Mouse (Mus musculus) fat pad, adult 2 months (tissue): ENCODE results near the gene Celf5.

Experiments used
- DNase-seq: peaks from one replicate; pipeline ENCODE4 v3.0.0-alpha.2; 2011; ENCODE audit warnings: low read depth, low spot score; ENCODE audit errors: extremely low read depth

Celf5 gene

DNA sequence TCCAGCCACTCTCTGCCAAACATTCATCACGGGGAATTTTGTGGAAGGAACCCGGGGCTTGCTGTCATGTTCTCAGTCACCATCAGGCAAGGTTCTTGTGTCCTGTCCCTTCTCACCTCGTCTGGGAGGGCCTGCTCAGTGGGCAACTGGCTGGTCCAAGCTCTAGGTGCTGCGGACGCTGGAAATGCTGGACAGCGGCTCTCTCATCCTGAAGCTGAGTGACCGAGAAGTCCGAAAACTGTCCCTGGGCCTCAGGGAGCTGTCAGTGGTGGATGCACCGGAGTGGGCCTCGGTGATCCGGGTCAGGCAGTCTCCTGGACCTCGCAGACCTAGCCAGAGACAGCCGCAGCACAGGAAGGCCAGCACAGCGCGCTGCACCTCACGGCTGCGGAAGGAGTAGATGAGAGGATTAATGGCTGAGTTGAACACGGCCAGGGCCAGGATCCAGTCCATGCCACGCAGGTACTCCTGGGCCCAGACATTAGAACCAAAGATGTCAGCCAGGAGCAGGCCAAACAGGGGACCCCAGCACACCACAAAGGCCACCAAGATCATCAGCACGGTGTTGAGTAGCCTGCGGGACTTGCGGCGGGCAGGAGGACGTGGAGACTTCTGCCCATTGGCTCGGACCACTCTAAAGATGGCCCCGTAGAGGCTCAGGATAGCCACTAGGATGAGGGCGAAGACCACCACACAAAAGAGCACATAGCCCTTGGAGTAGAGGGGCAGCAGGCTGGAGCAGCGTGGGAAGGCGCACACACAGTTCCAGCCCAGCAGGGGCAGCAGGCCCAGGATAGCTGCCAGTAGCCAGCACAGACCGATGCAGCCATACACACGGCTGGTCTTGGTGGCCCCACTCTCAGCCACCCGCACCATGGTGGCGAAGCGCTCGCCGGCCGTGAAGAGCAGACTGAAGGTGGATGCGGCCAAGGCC, 16.1 kb upstream of the Celf5 start:
- no peak for DNase-seq

GRCm38 (mm10) chr10:81497401-81498270, 15.1 kb upstream of the Celf5 start:
- no peak for DNase-seq

DNA sequence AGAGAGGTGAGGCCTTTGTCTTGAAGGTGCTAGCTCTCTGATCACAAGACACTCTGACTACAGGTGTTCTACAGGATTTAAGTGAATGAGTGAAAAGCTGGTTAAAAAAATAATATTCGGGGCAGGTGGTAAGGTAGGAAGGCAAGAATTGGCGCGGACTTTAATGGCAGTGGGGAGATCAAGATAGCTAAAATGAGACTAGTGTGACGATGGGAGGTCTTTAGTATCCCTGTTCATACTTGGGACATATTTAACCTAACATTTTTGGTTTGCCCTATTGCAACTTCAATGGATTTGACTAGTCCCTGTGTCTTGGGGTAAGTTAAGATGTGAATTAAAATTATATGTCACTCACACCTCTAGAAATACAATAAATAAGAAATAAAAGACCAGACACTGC, 14.5 kb upstream of the Celf5 start:
- no peak for DNase-seq

GRCm38 (mm10) chr10:81496264-81496901, 13.9 kb upstream of the Celf5 start, which contains the start of gene Ncln:
Gene Ncln, minus strand, starts transcription at chr10:81496392.
- DNase-seq = peak; percentile 83

- DNase-seq = no peak
These were observed 13.2 kb upstream of the Celf5 start for GRCm38 (mm10) chr10:81495616-81496263.

DNA sequence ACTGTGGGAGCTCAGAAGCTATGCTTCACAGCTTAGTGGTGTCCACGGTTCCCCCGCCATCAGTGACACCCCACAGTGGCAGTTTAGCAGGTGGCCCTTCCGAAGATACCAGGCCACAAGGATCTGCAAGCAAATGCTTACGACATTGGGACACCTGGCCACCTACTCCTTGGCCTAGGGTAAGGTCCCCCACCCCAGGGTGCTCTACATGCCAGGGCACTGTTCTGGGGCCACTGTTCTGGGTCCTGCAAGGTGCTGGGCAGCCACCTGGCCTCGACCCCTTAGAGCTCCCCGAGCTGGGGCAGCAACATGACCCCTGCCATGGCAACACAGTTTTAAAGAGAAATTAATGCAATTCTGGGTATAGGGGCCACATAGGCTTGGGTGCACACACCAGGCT, 12.6 kb upstream of the Celf5 start:
- DNase-seq = no peak

DNA sequence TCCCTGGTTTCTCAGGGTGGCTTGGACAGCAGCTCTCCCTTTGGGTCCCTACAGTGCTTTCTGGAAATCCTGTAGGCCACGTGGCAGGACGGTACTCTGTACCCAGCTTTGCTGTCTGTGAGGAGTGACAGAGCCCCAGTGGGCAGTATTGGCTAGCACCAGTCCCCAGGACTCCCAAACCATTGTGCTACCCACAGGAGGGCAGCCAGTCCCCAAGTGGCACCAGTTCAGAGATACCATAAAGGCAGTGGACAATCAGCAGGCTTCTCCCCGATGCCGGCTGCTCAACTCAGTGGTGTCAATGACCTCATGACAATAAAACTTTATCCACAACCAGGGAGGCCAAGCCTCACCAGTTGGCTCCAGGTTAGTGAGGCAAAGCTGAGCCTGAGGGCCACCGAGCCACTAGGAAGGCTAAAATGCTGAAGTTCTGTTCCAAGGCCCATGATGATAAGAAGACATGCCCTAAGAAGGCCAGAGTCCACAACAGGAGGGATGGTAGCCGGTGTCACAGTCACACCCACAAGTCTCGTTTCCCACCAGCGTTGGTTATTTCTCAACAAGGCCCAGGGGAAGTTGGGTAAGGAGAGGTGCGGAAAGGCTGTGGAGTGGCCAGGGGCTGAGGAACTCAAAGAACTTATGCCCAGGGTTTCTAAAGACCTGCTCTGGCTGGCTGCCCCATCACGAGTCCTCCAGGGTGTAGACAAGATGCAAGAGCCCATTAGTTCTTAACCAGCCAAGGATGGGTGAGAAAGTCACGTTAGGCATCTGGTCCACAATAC, 11.9 kb upstream of the Celf5 start:
- DNase-seq = peak; percentile 42

DNA sequence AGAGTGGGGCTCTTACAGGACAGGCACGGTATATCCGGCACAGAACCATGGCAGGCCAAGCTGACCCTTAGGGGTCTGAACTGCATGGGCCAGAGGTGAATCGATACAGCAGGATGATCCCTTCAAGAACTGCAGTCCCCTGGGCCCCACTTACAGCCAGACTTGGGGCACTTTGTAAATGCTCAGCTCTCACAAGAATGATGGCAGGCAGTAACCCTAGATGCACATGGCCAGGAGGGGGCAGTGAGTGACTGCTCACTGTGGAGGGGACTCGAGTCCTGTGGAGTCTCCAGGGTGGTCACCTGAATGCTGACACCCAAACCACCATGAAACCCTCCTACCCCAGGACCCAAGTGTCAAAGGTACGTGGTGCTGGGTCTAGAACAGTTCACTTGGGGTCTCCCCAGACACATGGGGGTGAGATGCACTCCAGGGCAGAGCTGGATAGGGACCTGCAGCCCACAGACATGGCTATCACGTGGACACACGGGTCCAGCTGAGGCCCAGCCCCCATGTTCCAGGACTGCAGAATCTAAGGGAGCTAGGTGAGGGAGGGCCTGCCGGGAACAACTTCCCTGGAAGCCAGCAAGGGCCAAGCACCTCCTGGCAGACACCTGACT, 11.2 kb upstream of the Celf5 start:
- no peak for DNase-seq

- DNase-seq = no peak
These were observed 10.2 kb upstream of the Celf5 start for GRCm38 (mm10) chr10:81492606-81493240.

DNA sequence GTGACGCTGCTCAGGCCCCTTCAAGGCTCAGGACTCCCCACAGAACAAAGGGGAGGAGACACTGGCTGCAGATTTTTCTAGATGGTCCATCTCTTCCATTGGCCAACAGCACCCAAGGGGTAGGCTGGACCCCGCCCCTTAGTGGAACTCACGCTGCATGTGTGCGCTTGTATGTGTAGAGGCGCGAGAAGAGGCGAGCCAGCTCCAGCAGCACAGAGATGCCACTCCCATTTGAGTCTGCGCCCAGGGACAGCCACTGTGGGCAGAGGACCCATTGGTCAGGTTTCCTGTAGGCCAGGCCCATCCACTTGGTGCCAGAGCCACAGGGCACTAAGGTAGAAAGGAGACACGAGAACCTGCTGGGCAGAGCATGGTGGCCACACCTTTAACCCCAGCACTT, 8.5 kb upstream of the Celf5 start:
- DNase-seq = no peak

DNA sequence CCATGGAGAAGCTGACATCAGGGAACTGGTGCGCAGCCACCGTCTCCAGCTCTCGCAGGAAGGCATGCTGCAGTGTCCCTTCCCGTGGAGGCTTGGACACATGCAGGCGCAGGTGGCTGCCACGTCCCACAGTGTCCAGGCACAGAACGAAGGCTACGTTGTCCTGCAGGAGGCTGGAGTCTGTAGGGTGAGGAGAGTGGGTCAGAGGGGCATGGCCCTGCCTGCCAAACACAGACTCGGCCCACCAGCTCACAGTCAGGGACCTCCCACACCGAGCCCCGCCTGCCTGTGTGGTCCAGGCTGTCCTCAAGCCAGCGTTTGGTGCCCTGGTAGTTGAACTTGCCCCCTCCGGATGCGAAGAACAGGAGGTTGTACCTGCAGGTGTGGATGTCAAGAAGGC, 7.4 kb upstream of the Celf5 start:
- no peak for DNase-seq

- no peak for DNase-seq
These were observed 5.6 kb upstream of the Celf5 start for GRCm38 (mm10) chr10:81488081-81488480.

DNA sequence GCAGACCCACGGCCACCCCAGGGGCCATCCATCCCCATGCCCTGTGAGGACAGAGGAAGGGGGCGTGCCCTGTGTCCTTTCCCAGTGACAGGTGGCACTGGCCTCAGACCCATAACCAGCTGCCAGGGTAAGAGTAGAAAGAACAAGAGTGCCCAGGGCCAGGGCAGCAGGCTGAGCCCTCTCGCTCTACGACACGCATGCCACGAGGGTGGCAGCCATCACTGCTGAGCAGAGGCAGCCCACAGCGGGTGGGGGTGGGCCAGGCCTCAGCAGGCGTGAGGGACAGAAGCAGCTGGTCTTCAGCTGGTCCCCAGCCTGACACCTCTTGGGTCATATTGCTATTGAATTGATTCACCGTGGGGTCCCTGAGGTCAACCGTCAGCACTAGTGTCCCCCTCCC, 4.0 kb upstream of the Celf5 start:
- DNase-seq = no peak

DNA sequence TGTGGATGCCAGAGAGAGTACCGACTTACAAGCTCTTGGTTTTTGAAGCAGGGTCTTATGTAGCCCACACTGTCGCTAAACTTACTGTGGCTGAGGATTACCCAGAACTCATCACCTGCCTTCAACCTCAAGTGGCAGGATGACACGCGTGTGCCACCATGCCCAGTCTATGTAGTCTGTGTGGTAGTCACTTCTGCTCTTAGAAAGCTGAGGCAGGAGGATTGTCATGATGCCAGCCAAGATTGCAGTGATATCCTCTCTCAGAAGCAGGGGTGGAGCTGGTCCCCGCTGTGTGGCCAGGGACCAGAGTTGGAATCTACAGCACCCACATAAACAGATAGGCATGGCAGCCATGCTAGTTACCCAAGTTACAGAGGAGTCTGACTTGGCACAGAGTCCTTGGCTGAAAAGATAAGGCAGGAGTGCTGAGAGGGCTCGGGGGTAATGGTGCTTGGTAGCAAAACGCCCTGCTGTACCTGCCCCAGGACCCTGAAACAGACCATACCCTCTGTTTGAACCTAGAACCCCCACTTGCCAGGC, 3.0 kb upstream of the Celf5 start:
- no peak for DNase-seq

GRCm38 (mm10) chr10:81485060-81485449, 2.5 kb upstream of the Celf5 start:
- no peak for DNase-seq

DNA sequence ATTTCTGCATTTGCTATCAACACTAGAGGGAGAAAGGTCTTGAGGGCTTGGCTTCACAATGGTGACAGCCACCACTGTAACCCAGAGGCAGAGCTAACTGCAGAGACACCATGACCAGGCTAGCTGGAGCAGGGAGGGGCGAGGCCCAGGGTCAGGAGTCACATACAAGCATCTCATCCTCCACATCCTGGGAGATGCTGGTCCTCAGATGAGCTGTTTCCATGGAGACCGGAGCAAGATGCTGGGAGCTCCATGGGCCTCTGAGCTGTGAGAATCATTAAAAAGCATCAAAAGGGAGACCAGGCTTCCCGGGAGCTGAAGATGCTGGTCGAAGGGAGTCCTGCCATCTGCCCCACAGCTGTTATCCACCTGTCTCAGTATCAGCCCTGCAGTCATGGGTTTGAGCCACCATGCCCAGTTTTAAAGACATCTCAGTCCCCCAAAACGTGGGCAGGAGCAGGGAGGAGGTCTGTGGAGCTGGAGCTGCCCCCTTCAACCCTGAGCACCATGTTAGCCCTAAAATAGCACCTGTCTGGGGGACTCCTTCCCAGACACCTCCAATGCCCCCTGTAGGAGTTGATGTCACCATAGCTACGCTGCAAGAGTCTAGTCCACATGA, 2.0 kb upstream of the Celf5 start:
- no peak for DNase-seq

DNA sequence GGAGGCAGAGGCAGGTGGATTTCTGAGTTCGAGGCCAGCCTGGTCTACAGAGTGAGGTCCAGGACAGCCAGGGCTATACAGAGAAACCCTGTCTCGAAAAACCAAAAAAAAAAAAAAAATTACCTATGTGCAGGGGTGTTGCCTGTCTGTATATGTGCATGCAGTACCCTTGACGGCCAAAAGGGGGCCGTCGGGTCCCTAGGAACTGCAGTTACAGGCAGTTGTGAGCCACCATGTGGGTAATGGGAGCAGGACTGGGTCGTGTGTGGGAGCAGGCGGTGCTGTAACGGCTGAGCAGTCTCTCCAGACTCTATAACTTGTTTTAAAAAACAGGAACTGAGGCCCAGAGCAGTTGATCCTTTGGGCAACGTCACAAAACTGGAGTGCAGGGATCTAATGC, 1.5 kb upstream of the Celf5 start:
- DNase-seq = no peak
